Mouse (Mus musculus): ENCODE data around the gene Cenpj. TPM values are rescaled to one million over a fixed set of nuclear protein-coding genes. Genes with fewer than 3 reads are reported as not detected.

Gene Cenpj
- 1 to 10 TPM; 3.9 to 4.5 TPM for total RNA-seq (2021)

DNA sequence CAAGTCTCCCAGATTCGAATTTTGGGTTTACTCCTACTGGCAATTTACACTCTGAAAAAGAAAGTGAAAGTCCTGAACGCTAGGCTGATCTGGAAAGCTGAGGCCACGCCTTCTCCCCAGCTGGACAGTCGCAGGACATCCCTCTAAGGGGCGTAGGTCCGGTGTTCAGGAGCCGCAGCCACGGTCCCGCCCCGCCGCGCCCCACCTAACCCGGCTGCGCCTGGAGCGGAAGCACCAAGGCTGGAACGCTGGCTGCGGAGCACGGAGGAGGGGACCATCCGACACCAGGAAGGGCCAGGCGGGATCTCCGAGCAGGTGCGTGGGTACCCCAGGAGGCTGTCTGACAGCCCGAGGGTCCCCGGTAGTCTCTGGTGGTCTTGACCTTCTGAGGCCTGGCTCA lies at the start of gene Cenpj, which contains the start of gene Parp4:
Cenpj (minus strand) TSS at position 10 of the 400 bp plus-strand sequence.
Parp4 (plus strand) TSS at position 204 of the 400 bp plus-strand sequence.
- intact Hi-C loops (cut with DNase I) = loop anchor here (5.0 kb wide), 1 partner anchor 92 kb away; the partner anchor contains the start of gene Mphosph8
- DNase-seq (ENCODE audit: extremely low spot score in 1 of 2, low spot score in 2 of 2) = peak; percentile 12 to 91

DNA sequence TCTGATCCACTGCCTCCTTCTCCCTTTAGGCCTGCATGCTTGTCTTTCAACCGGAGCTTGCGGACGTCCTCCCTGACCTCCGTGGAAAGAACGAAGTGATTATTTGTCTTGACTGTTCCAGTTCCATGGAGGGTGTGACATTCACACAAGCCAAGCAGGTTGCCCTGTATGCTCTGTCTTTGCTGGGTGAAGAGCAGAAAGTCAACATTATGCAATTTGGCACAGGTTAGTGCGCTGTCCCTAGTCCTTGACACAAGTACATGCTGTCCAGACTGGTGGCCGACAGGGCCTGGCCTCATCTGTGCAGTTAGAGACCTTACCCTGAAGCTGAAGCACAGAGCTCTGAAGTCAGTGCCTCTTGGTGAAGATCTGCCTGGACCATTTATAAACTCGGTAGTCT lies 45.2 kb upstream of the Cenpj start:
- DNase-seq (ENCODE audit: extremely low spot score in 1 of 2, low spot score in 2 of 2) = no peak
- intact Hi-C loops (cut with DNase I) = no loop called here

DNA sequence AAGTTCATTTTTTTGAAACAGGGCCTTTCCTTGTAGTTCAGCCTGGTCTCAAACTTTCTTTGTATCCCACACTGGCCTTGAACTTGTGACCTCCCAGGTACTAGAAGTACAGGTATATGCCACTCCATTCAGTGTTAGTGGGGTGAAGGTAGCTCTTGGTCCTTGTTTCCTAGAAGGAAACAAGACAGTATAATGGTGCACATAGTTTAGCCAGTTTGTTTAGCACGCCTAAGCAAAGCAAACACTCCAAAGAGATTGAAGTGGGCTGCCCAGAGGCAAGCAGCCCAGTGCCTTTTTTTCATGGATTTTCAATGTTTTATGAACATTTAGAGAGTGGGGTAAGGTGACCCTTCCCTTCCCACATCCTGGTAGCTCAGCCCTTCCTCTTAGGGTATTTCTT lies 42.2 kb upstream of the Cenpj start:
- no peak for DNase-seq (ENCODE audit: extremely low spot score in 1 of 2, low spot score in 2 of 2)
- intact Hi-C loops (cut with DNase I) = no loop called here

DNA sequence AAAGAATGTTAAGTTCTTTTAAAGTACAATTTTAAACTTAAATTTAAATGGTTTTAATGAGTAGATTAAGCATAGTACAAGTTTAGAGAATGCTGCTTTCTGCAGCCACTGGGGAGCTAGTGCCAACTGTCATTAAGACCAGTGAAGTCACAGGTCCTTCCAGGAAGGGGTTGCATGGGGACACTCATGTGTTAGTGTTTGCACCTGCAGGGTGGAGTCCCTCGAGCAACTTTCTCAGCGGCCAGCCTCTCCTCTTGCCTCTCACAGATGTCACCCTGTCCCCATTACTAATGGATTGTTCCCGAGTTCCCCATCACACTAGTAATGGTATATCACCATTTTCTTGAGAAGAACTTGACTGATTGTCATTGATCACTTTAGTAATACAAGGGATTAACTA lies 38.0 kb upstream of the Cenpj start:
- DNase-seq (ENCODE audit: extremely low spot score in 1 of 2, low spot score in 2 of 2) = no peak
- intact Hi-C loops (cut with DNase I) = no loop called here

DNA sequence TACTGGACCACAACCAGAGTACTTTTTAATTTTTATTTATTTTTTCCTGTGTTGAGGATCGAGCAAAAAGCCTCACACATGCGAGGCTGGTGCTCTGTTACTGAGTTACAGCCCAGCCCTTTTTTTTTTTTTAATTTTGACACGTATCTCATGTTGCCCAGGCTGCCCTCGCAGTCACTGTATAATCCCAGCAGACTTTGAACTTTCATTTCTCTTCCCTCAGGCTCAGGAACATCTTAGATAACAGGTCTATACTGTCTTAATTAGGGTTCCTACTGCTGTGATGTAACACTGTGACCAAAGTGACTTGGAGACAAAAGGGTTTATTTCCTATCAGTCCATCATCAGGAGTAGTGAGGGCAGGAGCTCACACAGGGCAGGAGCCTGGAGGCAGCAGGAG lies 29.9 kb upstream of the Cenpj start:
- intact Hi-C loops (cut with DNase I) = no loop called here
- DNase-seq (ENCODE audit: extremely low spot score in 1 of 2, low spot score in 2 of 2) = no peak

DNA sequence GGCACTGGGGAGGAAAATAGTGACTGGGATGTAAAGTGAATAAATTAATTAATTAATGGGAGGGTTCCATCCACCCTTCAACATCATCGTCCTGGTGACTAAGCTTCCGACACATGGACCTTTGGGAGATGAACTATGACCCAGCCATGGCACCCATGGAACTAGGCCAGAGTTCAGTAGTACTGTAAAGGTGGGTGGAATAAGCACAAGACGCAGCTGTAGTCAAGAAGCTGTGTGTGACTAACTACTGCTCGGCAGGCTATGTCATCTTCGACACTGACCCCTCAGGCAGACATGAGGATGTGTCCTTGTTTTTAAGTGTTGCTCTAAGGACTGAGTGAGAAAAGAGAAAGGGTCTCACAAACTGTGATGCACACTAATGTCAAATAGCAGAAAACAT lies 29.2 kb upstream of the Cenpj start:
- intact Hi-C loops (cut with DNase I) = no loop called here
- DNase-seq (ENCODE audit: extremely low spot score in 1 of 2, low spot score in 2 of 2) = no peak

DNA sequence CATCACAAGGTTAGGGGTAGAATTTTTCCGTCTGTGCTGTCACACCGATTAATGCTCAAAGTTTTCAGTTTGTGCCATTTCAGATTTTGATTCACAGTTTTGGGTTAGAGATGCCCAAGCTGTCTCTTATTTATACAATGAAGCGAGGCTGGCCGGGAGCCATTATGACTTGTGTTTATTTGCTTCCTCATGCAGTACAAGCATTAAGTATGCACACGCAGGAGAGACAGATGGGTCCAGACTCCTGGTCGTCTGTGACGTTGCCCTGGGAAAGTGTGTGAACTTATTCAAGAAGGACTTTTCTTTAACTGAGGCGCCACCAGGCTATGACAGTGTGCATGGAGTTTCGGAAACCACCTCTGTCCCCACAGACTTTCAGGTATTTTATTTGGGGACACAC lies 26.8 kb upstream of the Cenpj start:
- intact Hi-C loops (cut with DNase I) = no loop called here
- no peak for DNase-seq (ENCODE audit: extremely low spot score in 1 of 2, low spot score in 2 of 2)

DNA sequence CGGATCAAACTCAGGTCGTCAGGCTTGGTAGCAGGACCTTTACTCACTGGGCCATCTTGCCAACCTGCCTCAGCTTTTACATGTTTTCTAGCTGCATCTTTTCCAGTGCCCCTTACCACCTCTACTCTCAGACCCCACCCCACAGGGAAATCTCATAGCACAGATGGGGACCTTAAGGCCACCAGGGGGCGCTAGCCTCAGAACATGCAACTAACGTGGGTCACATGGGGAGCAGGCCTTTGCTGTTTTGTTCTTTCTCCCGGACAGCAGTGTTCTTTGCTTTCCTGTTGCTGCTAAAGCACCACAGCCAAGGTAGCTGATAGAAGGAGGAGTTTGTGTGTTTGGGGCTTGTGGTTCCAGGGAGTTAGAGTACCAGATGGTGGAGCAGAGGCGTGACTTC lies 23.5 kb upstream of the Cenpj start:
- intact Hi-C loops (cut with DNase I) = no loop called here
- peak in 1 of 2 experiments; percentile 57 for DNase-seq (ENCODE audit: extremely low spot score in 1 of 2, low spot score in 2 of 2)

DNA sequence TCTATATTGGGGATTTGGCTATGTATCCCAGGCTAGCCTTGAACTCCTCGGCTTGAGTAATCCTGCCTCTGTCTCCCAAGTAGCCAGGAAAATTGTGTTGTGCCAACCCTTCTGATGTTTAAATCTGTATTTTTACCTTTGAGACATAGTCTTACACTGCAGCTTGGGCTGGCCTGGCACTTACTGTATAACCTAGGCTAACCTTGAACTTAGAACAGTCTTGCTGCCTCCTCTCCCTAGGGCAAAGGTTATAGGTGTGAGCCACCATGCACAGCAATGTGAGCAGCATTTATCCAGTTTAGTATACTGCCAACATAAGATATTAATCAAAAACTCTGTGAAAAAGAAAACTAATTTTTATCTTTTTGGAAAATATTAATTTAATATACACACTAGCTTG lies 19.6 kb upstream of the Cenpj start:
- no peak for DNase-seq (ENCODE audit: extremely low spot score in 1 of 2, low spot score in 2 of 2)
- intact Hi-C loops (cut with DNase I) = no loop called here

DNA sequence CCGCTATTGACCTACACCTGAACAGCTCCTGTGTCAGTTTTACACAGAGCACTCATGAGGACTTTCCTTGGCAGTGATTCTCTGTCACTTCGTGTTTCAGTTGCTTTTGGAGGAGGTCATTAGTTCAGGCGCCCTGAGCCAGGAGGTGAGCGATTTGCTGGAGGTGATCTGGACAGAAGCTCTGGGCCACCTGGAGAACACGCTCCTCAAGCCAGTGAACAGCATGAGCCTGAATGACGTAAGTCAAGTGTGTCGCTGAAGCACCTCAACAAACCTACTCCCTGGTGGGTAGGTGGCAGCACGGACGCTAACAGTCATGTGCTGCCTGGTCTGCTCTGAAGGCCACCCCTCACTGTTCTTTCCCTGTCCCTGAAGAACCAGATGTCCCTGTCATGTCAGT lies 17.0 kb upstream of the Cenpj start:
- no peak for DNase-seq (ENCODE audit: extremely low spot score in 1 of 2, low spot score in 2 of 2)
- intact Hi-C loops (cut with DNase I) = no loop called here

DNA sequence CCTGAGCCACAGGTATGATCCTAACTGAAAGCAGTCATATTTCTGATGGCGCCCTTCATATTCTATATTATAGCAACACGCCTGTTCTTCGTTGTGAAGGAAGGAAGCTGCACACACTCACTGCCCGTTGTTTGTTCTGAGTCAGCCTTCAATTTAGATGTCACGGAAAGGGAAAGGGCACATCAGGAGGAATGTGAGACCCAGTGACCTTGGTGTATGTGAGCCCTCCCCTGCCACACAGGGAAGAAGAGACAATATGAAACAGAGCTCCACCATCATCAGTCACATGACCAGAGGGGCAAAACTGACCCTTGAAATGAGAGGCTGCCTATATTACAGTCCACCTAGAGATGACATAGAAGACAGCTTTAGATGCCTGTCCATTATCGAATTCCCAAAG lies 7.1 kb upstream of the Cenpj start:
- no peak for DNase-seq (ENCODE audit: extremely low spot score in 1 of 2, low spot score in 2 of 2)
- intact Hi-C loops (cut with DNase I) = no loop called here

DNA sequence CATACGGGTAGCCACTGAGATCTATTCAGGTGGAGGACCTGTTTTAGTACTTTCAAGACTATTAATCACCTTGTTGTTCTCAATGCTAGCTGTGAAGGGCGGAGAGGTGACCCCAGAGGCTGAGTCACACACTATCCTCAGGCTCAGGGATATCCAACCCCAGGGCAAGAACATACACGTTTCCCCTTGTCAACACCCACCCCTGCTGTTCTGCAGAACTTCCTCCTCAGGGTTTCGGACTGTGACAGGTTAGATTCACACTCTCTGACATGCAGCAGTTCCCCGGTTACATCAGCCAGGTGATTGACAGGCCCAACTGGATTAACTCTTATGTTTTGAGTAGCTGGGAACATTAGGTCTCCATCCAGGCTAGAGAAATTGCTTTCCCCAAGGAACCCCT lies 5.9 kb upstream of the Cenpj start:
- no peak for DNase-seq (ENCODE audit: extremely low spot score in 1 of 2, low spot score in 2 of 2)
- intact Hi-C loops (cut with DNase I) = no loop called here

DNA sequence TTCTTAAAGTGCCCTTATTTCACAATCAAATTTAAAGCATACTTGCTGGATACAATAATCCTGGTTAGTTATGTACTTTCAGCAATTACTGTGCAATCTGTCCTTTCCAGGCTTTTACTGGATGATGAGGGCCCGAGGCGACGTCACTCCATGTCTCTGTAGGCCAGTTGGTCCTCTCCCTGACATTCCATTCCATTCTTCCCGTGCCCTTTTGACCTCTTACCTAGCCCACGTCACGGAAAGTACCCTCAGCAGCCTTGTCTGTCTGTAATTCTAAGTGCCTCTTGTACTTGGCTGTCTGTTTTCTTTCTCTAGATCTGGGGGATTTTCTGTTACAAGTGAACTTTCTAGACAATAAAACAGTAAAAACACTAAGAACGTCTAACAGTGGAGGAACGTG lies 3.8 kb upstream of the Cenpj start:
- intact Hi-C loops (cut with DNase I) = loop anchor here (5.0 kb wide), 1 partner anchor 88 kb away; the partner anchor contains the start of gene Mphosph8
- no peak for DNase-seq (ENCODE audit: extremely low spot score in 1 of 2, low spot score in 2 of 2)

DNA sequence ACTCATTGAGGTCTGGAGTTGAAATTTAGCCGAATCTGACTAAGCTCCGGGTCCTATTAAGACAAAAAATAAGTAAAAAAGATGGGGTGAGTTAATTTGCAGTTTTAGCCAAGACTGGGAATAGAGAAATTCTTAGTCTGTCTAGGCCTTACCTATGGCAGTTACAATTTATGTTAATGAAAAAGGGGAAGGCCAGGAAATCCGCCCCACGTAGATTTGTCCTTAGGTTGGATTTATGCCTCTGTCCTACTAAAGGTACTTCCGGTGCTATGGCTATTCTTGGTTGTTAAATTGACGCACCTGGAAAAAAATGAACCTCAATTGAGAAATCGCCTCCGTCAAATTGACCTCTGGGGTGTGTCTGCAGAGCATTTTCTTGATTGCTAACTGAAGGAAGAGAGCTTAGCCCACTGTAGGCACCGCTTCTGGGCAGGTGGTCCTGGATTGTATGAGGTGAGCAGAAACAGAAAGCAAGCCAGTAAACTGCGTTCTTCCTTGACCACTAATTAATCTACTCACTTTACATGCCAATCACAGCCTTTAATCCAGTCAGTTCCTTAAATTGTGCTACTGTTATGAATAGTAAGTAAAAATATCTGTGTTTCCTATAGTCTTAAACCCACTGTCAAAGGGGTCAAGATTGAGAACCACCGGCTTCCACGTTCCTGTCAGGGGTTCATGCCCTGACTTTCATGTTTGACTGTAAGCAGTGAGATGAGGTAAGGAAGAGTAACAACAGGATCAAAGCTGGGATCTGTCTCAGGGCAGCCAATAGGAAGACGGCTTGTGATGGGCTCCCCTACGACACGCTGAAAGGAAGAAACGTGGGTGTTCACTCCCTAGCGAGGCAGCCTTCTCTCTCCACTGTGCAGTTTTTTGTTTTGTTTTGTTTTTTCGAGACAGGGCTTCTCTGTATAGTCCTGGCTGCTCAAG lies 1.0 kb upstream of the Cenpj start:
- intact Hi-C loops (cut with DNase I) = loop anchor here (5.0 kb wide), 1 partner anchor 91 kb away; the partner anchor contains the start of gene Mphosph8
- DNase-seq (ENCODE audit: extremely low spot score in 1 of 2, low spot score in 2 of 2) = no peak

DNA sequence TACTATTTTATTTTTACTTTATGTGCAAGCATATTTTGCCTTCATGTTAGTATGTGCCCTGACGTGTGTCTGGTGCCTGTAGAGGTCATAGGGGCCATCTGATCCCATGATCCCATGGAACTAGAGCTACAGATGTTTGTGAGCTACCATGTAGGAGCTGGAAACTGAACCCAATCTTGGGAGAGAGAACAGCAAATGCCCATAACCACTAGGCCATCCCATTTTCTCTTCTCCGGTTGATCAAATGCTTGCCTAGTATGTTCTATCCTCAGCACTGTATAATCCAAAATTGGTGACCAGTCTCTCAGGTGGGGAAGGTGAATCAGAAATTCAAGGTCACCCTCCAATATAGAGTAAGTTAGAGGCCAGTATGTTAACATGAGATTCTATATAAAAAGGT lies 2.7 kb downstream of the Cenpj start:
- no peak for DNase-seq (ENCODE audit: extremely low spot score in 1 of 2, low spot score in 2 of 2)
- intact Hi-C loops (cut with DNase I) = no loop called here

DNA sequence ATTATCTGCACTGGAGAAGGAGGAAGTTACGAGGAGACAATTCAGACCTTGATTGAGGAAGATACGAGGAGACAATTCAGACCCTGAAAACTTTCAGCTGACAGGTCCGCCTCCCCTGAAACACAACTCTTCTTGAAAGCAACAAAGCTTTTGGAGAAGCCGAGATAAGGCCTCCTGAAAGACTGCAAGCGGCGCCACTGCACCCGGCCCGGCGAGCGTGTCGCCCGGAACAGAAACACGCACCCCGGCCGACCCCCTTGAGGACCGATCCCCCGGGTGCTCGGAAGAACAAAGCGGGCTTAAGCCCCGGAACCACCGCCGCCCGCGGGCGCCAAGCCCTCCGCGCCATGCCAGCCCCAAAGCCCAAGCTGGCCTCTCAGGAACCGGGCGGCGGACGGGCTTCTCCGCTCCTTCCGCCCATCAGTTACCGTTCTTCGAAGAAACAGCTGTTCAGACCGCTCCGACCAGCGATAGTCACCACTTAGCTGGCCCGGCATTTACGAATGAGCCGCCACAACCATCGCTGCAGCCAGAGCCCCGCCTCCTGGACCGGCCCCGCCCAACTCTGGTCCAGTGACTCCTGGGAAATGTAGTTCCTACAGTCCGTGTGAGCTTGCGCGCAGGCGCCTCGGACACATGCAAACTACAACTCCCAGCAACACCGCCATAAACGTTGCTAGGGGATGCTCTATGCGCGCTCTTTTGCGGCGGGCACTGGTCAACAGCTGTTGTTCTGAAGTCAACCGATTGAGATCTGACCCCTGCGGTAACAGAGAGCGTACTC lies 3.7 kb downstream of the Cenpj start:
- peak; percentile 94 to 96 for DNase-seq (ENCODE audit: extremely low spot score in 1 of 2, low spot score in 2 of 2)
- intact Hi-C loops (cut with DNase I) = no loop called here

DNA sequence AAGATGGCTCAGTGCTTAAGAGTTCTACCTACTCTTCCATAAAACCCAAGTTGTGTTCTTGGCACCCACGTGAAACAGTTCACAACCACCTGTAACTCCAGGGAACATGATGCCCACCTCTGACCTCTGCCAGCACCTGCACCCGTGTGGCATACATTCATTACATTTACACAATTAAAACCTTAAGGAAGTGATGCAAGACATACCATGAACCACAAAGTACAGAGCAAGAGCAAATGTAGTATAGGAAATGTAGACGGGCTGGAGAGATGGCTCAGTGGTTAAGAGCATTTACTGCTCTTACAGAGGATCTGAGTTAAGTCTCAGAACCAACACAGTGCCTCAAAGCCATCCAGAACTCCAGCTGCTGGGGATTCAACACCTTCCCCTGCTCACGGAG lies 6.2 kb downstream of the Cenpj start:
- DNase-seq (ENCODE audit: extremely low spot score in 1 of 2, low spot score in 2 of 2) = no peak
- intact Hi-C loops (cut with DNase I) = no loop called here

DNA sequence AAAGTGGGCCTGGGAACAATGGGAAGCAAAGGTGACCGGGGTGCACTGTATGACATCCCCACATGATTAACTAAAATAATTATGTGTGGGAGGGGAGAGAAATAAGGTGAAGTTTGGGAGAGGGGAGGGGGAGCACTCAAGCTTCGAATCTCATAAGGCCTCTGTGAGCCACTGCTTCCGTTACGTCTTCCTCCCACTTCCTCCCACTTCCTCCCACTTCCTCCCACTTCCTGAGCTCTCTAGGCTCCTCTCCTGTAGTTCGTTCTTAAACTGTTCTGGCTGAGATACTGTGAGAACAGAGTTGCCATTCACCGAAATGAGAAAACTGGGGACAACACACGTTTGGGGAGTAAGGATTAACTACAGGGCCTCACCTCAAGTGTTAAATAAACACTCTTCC lies 7.7 kb downstream of the Cenpj start:
- no peak for DNase-seq (ENCODE audit: extremely low spot score in 1 of 2, low spot score in 2 of 2)
- intact Hi-C loops (cut with DNase I) = no loop called here

DNA sequence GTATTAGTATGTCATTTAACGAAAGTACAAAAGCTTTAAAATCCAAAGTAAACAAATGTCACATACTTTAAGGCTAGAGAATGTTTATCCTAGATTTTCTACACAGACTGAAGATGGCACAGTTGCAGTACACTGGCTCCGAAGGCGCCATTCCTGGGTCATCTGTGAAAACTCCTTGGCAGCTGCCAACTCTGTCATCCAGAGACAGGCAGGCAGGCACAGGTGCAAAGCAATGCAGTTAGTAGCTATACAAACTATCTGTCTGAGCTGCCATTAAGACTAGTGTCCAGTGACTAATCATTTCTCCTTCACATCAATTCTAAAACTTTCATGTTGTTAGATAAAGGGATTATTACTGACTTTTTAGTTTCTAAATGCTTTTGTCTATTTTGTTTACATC lies 16.1 kb downstream of the Cenpj start:
- intact Hi-C loops (cut with DNase I) = no loop called here
- DNase-seq (ENCODE audit: extremely low spot score in 1 of 2, low spot score in 2 of 2) = no peak

DNA sequence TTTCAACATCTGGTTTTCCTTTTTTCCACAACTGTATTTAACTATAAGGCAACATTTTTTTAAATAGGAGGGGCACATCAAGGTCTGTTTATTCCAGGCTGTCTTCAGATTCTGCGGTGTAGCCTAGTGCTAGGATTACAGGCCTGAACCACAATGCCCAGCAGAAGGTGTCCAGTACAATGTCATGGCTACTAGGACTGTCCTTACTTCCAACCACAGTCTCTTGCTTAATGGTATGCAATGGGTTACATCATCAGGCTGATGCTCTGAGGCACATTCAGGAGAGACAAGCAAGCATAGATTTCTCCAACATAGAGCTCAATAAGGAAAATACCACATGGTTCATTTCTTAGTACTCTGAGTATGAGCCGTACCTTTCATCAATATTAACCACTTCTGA lies 20.5 kb downstream of the Cenpj start:
- DNase-seq (ENCODE audit: extremely low spot score in 1 of 2, low spot score in 2 of 2) = no peak
- intact Hi-C loops (cut with DNase I) = no loop called here

Measured in left cerebral cortex, postnatal 10 days (tissue).